Comparison of ENCODE assay signal across 21 mouse cellular contexts in genomic region chr6:55808692-55809091, GRCm38 (mm10). TPM values are rescaled to one million over a fixed set of nuclear protein-coding genes. Genes with fewer than 3 reads are reported as not detected.
"Had no signal": no experiment of that assay in that cellular context is flagged by ENCODE, and none has a peak within 500 bp of the region (broad histone marks: within the 10 kb centered on the region; RNA-seq: fewer than 3 reads in every experiment).

No protein-coding gene starts in this region.

- H3K4me3 ChIP-seq: kidney, embryonic 15.5 days; limb, embryonic 15.5 days; liver, embryonic 12.5 days; midbrain, embryonic 10.5 days; myocyte; neural tube, embryonic 15.5 days; stomach, embryonic 15.5 days had no signal

- H3K9ac ChIP-seq: kidney, embryonic 15.5 days; limb, embryonic 15.5 days; liver, embryonic 12.5 days; lung, embryonic 14.5 days; neural tube, embryonic 15.5 days; stomach, embryonic 15.5 days had no signal

- H3K9me3 ChIP-seq: kidney, embryonic 15.5 days; limb, embryonic 15.5 days; liver, embryonic 12.5 days; midbrain, embryonic 10.5 days; neural tube, embryonic 15.5 days; stomach, embryonic 15.5 days had no signal

- H3K4me2 ChIP-seq: kidney, embryonic 15.5 days; limb, embryonic 15.5 days; liver, embryonic 12.5 days; lung, embryonic 14.5 days; neural tube, embryonic 15.5 days; stomach, embryonic 15.5 days had no signal

- DNase-seq: kidney, adult 2 months; kidney, postnatal 14 days; lung, embryonic 14.5 days; lung, postnatal 10 days; lung, postnatal 4 days; midbrain, embryonic 14.5 days; thymus, adult 2 months; thymus, postnatal 25 days had no signal

- H3K27ac ChIP-seq: kidney, embryonic 15.5 days; limb, embryonic 15.5 days; liver, embryonic 12.5 days; midbrain, embryonic 10.5 days; neural tube, embryonic 15.5 days; stomach, embryonic 15.5 days had no signal

- H3K27me3 ChIP-seq: kidney, embryonic 15.5 days; limb, embryonic 15.5 days; liver, embryonic 12.5 days; neural tube, embryonic 15.5 days; stomach, embryonic 15.5 days had no signal

- ATAC-seq: liver, embryonic 12.5 days had no signal

- H3K4me1 ChIP-seq: kidney, embryonic 15.5 days; liver, embryonic 12.5 days; stomach, embryonic 15.5 days had no signal

- H3K36me3 ChIP-seq: kidney, embryonic 15.5 days; limb, embryonic 15.5 days; liver, embryonic 12.5 days; midbrain, embryonic 10.5 days; neural tube, embryonic 15.5 days; stomach, embryonic 15.5 days had no signal

RNA-seq across cellular contexts. Expression of gene Itprid1, which starts 28.0 kb away (rescaled TPM):
- total RNA-seq: megakaryocyte, adult 5-6 weeks had no signal
- polyA plus RNA-seq: kidney, adult 2 months; limb, embryonic 11.5 days; liver, embryonic 12.5 days; liver, embryonic 16.5 days; lung, embryonic 14.5 days; midbrain, embryonic 10.5 days; midbrain, embryonic 14.5 days; myocyte; neural tube, embryonic 11.5 days; spleen, adult 2 months; testis, adult 2 months had no signal
